Mouse (Mus musculus): ENCODE data around the gene Slc25a47. TPM values are rescaled to one million over a fixed set of nuclear protein-coding genes. Genes with fewer than 3 reads are reported as not detected.

Slc25a47 gene
- polyA plus RNA-seq, 1 experiment from 2014 or later = 10.1 TPM

DNA sequence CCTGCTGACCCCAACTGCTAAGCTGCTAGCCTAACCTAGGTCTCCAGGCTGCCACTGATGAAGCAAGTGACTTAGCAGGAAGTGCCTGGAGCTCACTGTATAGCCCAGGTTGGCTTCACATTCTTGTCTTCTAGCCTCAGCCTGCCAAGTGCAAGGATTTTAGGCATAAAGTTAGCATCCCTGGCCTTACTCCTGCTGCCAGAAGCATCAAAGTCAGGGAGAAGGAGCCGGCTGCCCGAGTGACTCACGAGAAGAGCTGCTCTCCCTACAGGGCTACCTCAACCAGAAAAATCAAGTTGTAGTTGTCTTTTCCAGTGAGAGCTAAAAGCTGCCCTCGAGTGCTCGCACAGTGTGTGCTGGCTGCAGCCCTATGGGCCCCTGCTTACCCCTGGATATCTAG, 22.6 kb downstream of the Slc25a47 start:
- WGBS = 88% methylated on average over 5 of the region's 5 CpGs
- H3K4me1 ChIP-seq (replicated peaks; ENCODE audit: control insufficient read depth, insufficient read depth, low read length) = no peaks in the 10 kb centered on the region

GRCm38 (mm10) chr12:108865007-108865494, 29.2 kb downstream of the Slc25a47 start:
- DNase-seq (ENCODE audit: low spot score) = no peak
- Histone ChIP-seq H3K36me3 (ENCODE audit: control insufficient read depth, insufficient read depth, low read length) (peaks cover 25% of the 10 kb centered on the region), H3K9me3 (ENCODE audit: control insufficient read depth, low read length) (no peaks in the 10 kb centered on the region), H3K4me3 (ENCODE audit: low read depth, low read length) (no peak overlapping the region), H3K9ac (ENCODE audit: low read depth, low read length) (no peak overlapping the region), H3K27ac (ENCODE audit: low read depth, low read length) (no peak overlapping the region), H3K4me2 (replicated peaks; ENCODE audit: low read depth, low read length) (no peak overlapping the region), H3K27me3 (ENCODE audit: control insufficient read depth, insufficient read depth, low read length) (no peaks in the 10 kb centered on the region), H3K4me1 (replicated peaks; ENCODE audit: control insufficient read depth, insufficient read depth, low read length) (no peaks in the 10 kb centered on the region)
- no peak for ATAC-seq (ENCODE audit: low FRiP score)
- 92% methylated on average over 6 of the region's 6 CpGs for WGBS

More for the DNA sequence above, 22.6 kb downstream of the Slc25a47 start:
- H3K4me2 ChIP-seq (replicated peaks; ENCODE audit: low read depth, low read length) = no peak overlapping the region
- DNase-seq (ENCODE audit: low spot score) (no peak), ATAC-seq (ENCODE audit: low FRiP score) (no peak)
- H3K9ac ChIP-seq (ENCODE audit: low read depth, low read length) = no peak overlapping the region
- no peak overlapping the region for H3K27ac ChIP-seq (ENCODE audit: low read depth, low read length)
- no peaks in the 10 kb centered on the region for H3K27me3 ChIP-seq (ENCODE audit: control insufficient read depth, insufficient read depth, low read length)
- peaks cover 11% of the 10 kb centered on the region; the same call in 1 of the 2 replicates for H3K36me3 ChIP-seq (ENCODE audit: control insufficient read depth, insufficient read depth, low read length)
- no peaks in the 10 kb centered on the region for H3K9me3 ChIP-seq (ENCODE audit: control insufficient read depth, low read length)
- H3K4me3 ChIP-seq (ENCODE audit: low read depth, low read length) = no peak overlapping the region

DNA sequence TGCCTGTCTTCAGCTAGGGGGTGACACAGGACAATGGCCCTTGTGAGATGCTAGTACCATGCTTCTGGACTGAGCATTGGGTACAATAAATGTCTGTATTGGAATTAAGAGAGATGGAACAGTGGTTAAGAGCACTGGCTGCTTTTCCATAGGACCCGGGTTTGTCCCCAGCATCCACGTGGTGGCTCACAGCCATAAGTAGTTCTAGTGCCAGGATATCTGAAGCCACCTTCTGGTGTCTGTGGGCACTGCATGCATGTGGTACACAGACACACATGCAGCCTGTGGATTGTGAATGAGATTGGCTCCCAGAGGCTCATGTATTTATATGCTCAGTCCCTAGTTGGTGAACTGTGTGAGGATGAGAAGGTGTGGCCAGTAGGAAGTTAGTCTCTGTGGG, 33.7 kb downstream of the Slc25a47 start:
- no peak overlapping the region for H3K4me2 ChIP-seq (replicated peaks; ENCODE audit: low read depth, low read length)
- WGBS = 89% methylated on average over 2 of the region's 2 CpGs
- no peaks in the 10 kb centered on the region for H3K27me3 ChIP-seq (ENCODE audit: control insufficient read depth, insufficient read depth, low read length)
- DNase-seq (ENCODE audit: low spot score) (no peak), ATAC-seq (ENCODE audit: low FRiP score) (no peak)
- no peaks in the 10 kb centered on the region for H3K4me1 ChIP-seq (replicated peaks; ENCODE audit: control insufficient read depth, insufficient read depth, low read length)
- no peak overlapping the region for H3K4me3 ChIP-seq (ENCODE audit: low read depth, low read length)
- peaks cover 15% of the 10 kb centered on the region for H3K36me3 ChIP-seq (ENCODE audit: control insufficient read depth, insufficient read depth, low read length)
- H3K27ac ChIP-seq (ENCODE audit: low read depth, low read length) = no peak overlapping the region
- no peaks in the 10 kb centered on the region for H3K9me3 ChIP-seq (ENCODE audit: control insufficient read depth, low read length)
- H3K9ac ChIP-seq (ENCODE audit: low read depth, low read length) = no peak overlapping the region

DNA sequence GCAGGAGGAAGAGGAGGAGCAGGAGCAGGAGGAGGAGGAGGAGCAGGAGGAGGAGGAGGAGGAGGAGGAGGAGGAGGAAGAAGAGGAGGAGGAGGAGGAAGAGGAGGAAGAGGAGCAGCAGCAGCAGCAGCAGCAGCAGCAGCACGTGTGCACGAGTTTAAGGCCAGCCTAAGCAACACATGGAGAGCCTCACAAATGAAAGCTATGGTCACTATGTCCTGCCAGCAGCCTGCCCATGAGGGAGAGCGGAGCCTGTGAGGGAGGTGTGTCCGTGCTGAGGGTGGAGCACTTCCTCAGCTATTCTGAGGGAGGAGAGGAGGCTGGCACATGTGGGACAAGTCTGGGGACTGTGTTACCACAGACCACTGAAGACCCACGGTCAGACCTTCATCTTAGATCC, 37.3 kb downstream of the Slc25a47 start:
- WGBS = 87% methylated on average over 5 of the region's 5 CpGs
- H3K27me3 ChIP-seq (ENCODE audit: control insufficient read depth, insufficient read depth, low read length) = no peaks in the 10 kb centered on the region
- no peak overlapping the region for H3K9ac ChIP-seq (ENCODE audit: low read depth, low read length)
- no peaks in the 10 kb centered on the region for H3K4me1 ChIP-seq (replicated peaks; ENCODE audit: control insufficient read depth, insufficient read depth, low read length)
- ATAC-seq (ENCODE audit: low FRiP score) (no peak), DNase-seq (ENCODE audit: low spot score) (no peak)
- no peak overlapping the region for H3K4me2 ChIP-seq (replicated peaks; ENCODE audit: low read depth, low read length)
- no peaks in the 10 kb centered on the region for H3K9me3 ChIP-seq (ENCODE audit: control insufficient read depth, low read length)
- H3K36me3 ChIP-seq (ENCODE audit: control insufficient read depth, insufficient read depth, low read length) = peaks cover 16% of the 10 kb centered on the region
- no peak overlapping the region for H3K27ac ChIP-seq (ENCODE audit: low read depth, low read length)
- H3K4me3 ChIP-seq (ENCODE audit: low read depth, low read length) = no peak overlapping the region

- DNase-seq (ENCODE audit: low spot score) = no peak
- Histone ChIP-seq H3K4me1 (replicated peaks; ENCODE audit: control insufficient read depth, insufficient read depth, low read length) (no peaks in the 10 kb centered on the region), H3K27ac (ENCODE audit: low read depth, low read length) (no peak overlapping the region), H3K4me3 (ENCODE audit: low read depth, low read length) (no peak overlapping the region), H3K9ac (ENCODE audit: low read depth, low read length) (no peak overlapping the region), H3K27me3 (ENCODE audit: control insufficient read depth, insufficient read depth, low read length) (no peaks in the 10 kb centered on the region), H3K4me2 (replicated peaks; ENCODE audit: low read depth, low read length) (no peak overlapping the region), H3K9me3 (ENCODE audit: control insufficient read depth, low read length) (no peaks in the 10 kb centered on the region), H3K36me3 (ENCODE audit: control insufficient read depth, insufficient read depth, low read length) (peaks cover 10% of the 10 kb centered on the region; the same call in 1 of the 2 replicates)
- ATAC-seq (ENCODE audit: low FRiP score) = no peak
- WGBS = 94% methylated on average over 4 of the region's 4 CpGs
These were observed 43.3 kb downstream of the Slc25a47 start for GRCm38 (mm10) chr12:108879138-108879537.

DNA sequence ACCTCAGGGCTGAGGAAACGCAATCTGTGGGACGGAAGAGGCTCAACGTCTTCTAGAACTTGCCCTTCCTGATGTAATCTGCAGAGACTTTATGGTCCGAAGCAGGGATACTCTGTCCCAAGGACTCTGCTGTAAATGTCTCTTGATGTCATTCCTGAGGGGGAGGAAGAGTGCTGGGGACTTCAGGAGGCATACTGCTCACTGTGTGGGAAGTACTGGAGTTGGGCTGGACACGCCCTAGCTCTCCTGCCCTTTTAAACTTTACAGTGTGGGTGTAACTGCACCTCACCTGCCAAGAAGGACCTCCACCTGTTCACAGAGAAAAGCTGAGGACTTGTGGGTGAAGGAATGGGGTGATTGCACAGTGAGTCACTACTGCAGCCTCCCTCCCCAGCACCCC, 44.8 kb downstream of the Slc25a47 start:
- WGBS = 92% methylated on average over 5 of the region's 5 CpGs
- peaks cover 4% of the 10 kb centered on the region; the same call in 1 of the 2 replicates for H3K36me3 ChIP-seq (ENCODE audit: control insufficient read depth, insufficient read depth, low read length)

GRCm38 (mm10) chr12:108881192-108881591, 45.3 kb downstream of the Slc25a47 start:
- H3K4me3 ChIP-seq (ENCODE audit: low read depth, low read length) = no peak overlapping the region
- no peak for DNase-seq (ENCODE audit: low spot score)
- H3K4me2 ChIP-seq (replicated peaks; ENCODE audit: low read depth, low read length) = no peak overlapping the region
- ATAC-seq (ENCODE audit: low FRiP score) = no peak
- 85% methylated on average over 3 of the region's 3 CpGs for WGBS
- H3K27me3 ChIP-seq (ENCODE audit: control insufficient read depth, insufficient read depth, low read length) = no peaks in the 10 kb centered on the region
- H3K9me3 ChIP-seq (ENCODE audit: control insufficient read depth, low read length) = no peaks in the 10 kb centered on the region
- no peaks in the 10 kb centered on the region for H3K4me1 ChIP-seq (replicated peaks; ENCODE audit: control insufficient read depth, insufficient read depth, low read length)
- H3K36me3 ChIP-seq (ENCODE audit: control insufficient read depth, insufficient read depth, low read length) = peaks cover 4% of the 10 kb centered on the region; the same call in 1 of the 2 replicates
- H3K9ac ChIP-seq (ENCODE audit: low read depth, low read length) = no peak overlapping the region
- no peak overlapping the region for H3K27ac ChIP-seq (ENCODE audit: low read depth, low read length)

More for the DNA sequence above, 44.8 kb downstream of the Slc25a47 start:
- no peak overlapping the region for H3K4me3 ChIP-seq (ENCODE audit: low read depth, low read length)
- no peak overlapping the region for H3K4me2 ChIP-seq (replicated peaks; ENCODE audit: low read depth, low read length)
- no peak for DNase-seq (ENCODE audit: low spot score)
- H3K27me3 ChIP-seq (ENCODE audit: control insufficient read depth, insufficient read depth, low read length) = no peaks in the 10 kb centered on the region
- no peak overlapping the region for H3K9ac ChIP-seq (ENCODE audit: low read depth, low read length)
- H3K9me3 ChIP-seq (ENCODE audit: control insufficient read depth, low read length) = no peaks in the 10 kb centered on the region
- no peak overlapping the region for H3K27ac ChIP-seq (ENCODE audit: low read depth, low read length)
- H3K4me1 ChIP-seq (replicated peaks; ENCODE audit: control insufficient read depth, insufficient read depth, low read length) = no peaks in the 10 kb centered on the region
- no peak for ATAC-seq (ENCODE audit: low FRiP score)

DNA sequence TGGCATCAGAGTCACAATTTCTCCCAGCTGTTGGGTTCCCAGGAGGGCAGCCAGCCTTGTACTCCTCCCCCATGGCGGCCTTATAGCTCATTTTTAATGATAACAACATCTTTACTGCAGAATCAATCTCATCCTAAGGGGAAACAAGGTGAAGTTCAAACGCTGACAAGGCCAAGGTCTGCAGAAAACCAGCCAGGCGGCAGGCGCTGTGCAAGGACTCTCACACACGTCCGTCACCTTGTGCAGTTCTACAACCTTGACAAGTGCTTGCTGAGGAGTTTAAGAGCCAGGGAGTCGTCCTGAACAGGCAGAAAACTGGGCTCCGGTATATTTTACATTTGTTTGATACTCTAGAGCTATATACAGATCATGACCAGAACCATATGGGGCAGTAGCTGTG, 46.9 kb downstream of the Slc25a47 start:
- no peak overlapping the region for H3K4me2 ChIP-seq (replicated peaks; ENCODE audit: low read depth, low read length)
- no peak for ATAC-seq (ENCODE audit: low FRiP score)
- DNase-seq (ENCODE audit: low spot score) = no peak
- H3K27me3 ChIP-seq (ENCODE audit: control insufficient read depth, insufficient read depth, low read length) = no peaks in the 10 kb centered on the region
- H3K9ac ChIP-seq (ENCODE audit: low read depth, low read length) = no peak overlapping the region
- 94% methylated on average over 8 of the region's 8 CpGs for WGBS
- peaks cover 11% of the 10 kb centered on the region; the same call in 1 of the 2 replicates for H3K36me3 ChIP-seq (ENCODE audit: control insufficient read depth, insufficient read depth, low read length)
- H3K9me3 ChIP-seq (ENCODE audit: control insufficient read depth, low read length) = no peaks in the 10 kb centered on the region
- H3K27ac ChIP-seq (ENCODE audit: low read depth, low read length) = no peak overlapping the region
- H3K4me3 ChIP-seq (ENCODE audit: low read depth, low read length) = no peak overlapping the region
- H3K4me1 ChIP-seq (replicated peaks; ENCODE audit: control insufficient read depth, insufficient read depth, low read length) = no peaks in the 10 kb centered on the region

GRCm38 (mm10) chr12:108885906-108886305, 50.1 kb downstream of the Slc25a47 start:
- WGBS = 88% methylated on average over 1 of the region's 1 CpGs
- Histone ChIP-seq H3K36me3 (ENCODE audit: control insufficient read depth, insufficient read depth, low read length) (peaks cover 9% of the 10 kb centered on the region; the same call in 1 of the 2 replicates), H3K9ac (ENCODE audit: low read depth, low read length) (no peak overlapping the region), H3K27ac (ENCODE audit: low read depth, low read length) (no peak overlapping the region), H3K27me3 (ENCODE audit: control insufficient read depth, insufficient read depth, low read length) (no peaks in the 10 kb centered on the region), H3K4me1 (replicated peaks; ENCODE audit: control insufficient read depth, insufficient read depth, low read length) (no peaks in the 10 kb centered on the region), H3K4me2 (replicated peaks; ENCODE audit: low read depth, low read length) (no peak overlapping the region), H3K9me3 (ENCODE audit: control insufficient read depth, low read length) (no peaks in the 10 kb centered on the region), H3K4me3 (ENCODE audit: low read depth, low read length) (no peak overlapping the region)
- no peak for DNase-seq (ENCODE audit: low spot score)
- ATAC-seq (ENCODE audit: low FRiP score) = no peak

All from hindbrain, embryonic 11.5 days (tissue).